Mouse (Mus musculus) megakaryocyte, embryonic 14.5 days (primary cell): Measurements from ENCODE around the gene Sf1. TPM values are rescaled to one million over a fixed set of nuclear protein-coding genes. Genes with fewer than 3 reads are reported as not detected.

Source experiments
- H3K27me3 ChIP-seq: replicated peaks from 2 replicates; pipeline ENCODE3; 2012; ENCODE audit warnings: inconsistent platforms
- H3K36me3 ChIP-seq: replicated peaks from 2 replicates; pipeline ENCODE3; 2012; ENCODE audit warnings: low read length, inconsistent platforms, mixed read lengths
- H3K4me1 ChIP-seq: 2 replicates; pipeline ENCODE4 v1.6.1; 2012; ENCODE audit warnings: inconsistent platforms
- H3K4me3 ChIP-seq: replicated peaks from 2 replicates; pipeline ENCODE3; 2012; ENCODE audit warnings: moderate library complexity, mild to moderate bottlenecking, inconsistent platforms
- H3K9me3 ChIP-seq: 2 replicates; pipeline ENCODE4 v1.6.1; 2012; ENCODE audit warnings: inconsistent platforms
- FLI1 ChIP-seq: IDR thresholded peaks from 2 replicates; pipeline ENCODE4 v1.6.1; 2012; ENCODE audit warnings: low read length, inconsistent platforms, mixed read lengths
- GATA1 ChIP-seq: IDR thresholded peaks from 3 replicates; pipeline ENCODE4 v1.6.1; 2012; ENCODE audit warnings: mixed read lengths, low read length, inconsistent platforms, borderline replicate concordance
- polyA plus RNA-seq: library from polyadenylated mRNA; stranded (reverse); fragments of >175 nt; gene quantifications from 2 replicates; pipeline ENCODE4 v1.2.3, GENCODE M21; 2012; ENCODE audit warnings: low replicate concordance; ENCODE audit not compliant: insufficient read depth

The Sf1 gene
- polyA plus RNA-seq, 1 experiment = 1,025 TPM

DNA sequence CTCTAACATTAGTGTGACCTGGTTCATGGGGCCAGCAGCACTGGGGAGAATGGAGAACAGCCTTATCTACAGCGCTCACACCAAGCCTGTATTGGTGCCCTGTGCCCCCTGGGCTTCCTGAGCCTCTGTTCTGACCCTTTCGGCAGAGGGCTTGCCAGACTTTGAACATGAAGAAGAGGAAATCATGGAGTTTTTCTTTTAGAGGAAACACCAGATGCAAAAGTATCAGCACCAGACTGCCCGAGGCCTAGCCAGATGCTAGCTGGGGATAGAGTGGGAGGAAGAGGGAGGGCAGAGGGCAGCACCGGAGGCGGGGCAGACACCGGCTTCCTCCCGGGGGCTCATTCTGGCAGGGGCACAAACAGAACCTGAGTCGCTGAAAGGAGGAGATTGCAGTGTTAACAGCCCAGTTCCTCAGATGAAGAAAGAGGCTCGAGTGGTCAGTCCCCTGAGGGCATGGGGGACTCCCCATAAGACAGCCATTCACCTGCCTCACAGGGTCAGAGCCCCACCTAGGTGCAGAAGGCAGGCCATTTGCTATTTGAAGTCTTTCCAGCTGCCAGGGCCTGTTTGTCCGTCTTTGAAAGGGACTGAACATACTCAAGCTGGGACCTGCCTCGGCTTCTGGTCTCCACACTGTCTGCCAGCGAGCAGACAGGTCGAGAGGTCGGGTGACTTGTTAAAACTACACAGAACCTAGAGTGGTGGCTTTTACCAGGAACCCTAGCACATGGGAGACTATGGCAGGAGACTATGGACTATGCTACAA is 14.1 kb upstream of the Sf1 start:
- H3K4me1 ChIP-seq = peaks cover 96% of the 10 kb centered on the region
- peak overlapping the region; percentile 84 for H3K4me3 ChIP-seq
- peaks cover 3% of the 10 kb centered on the region for H3K27me3 ChIP-seq
- peaks cover 68% of the 10 kb centered on the region for H3K36me3 ChIP-seq
- TF ChIP-seq FLI1 = no peak
- no peak for TF ChIP-seq GATA1
- H3K9me3 ChIP-seq = no peaks in the 10 kb centered on the region

DNA sequence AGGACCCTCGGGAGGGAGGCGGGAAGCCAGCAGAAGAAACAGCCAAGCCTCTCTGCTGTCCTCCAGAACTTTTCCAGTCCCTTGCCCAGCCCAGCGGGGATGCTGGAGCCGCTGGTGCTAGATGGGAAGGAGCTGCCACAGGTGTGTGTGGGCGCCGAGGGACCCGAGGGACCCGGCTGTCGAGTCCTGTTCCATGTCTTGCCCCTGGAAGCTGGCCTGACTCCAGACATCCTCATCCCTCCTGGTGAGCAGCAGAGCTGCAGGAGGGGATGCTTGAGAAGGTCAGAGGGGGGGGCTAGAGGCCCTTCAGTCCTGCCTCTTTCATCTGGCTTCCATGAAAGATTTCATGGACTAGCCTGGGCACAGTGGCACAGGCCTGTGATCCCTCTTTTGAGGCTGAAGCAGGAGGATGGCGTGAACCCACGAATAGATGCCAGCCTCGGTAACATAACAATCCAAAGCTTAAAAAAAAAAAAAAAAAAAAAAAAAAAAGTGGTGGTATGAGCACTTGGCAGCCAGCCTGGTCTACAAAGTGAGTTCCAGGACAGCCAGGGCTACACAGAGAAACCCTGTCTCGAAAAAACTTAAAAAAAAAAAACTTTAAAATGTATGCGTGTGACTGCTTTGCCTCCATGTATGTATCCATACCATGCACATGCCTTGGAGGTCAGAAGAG is 11.9 kb upstream of the Sf1 start:
- H3K27me3 ChIP-seq = peaks cover 2% of the 10 kb centered on the region
- H3K9me3 ChIP-seq = no peaks in the 10 kb centered on the region
- H3K36me3 ChIP-seq = peaks cover 60% of the 10 kb centered on the region
- H3K4me1 ChIP-seq = peaks cover 87% of the 10 kb centered on the region
- TF ChIP-seq FLI1 (no peak), GATA1 (no peak)
- H3K4me3 ChIP-seq = no peak overlapping the region

DNA sequence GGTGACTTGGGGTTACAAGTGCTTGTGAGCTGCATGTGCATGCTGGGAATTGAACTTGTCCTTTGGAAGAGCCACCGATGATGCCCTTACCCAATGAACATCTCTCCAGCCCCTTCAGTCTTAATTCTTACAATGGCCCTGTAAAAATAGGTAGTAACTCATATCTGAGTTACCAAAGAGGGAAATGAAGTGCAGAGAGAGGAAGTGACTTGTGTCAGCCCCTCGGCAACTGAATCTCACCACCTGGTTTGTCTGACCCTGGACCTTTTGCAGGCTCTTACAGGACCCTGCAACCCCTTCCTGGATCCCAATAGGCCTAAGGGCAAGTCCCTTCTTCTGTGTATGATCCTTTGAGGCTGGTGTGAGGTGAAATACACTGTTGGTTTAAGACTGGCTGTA is 11.4 kb upstream of the Sf1 start:
- no peaks in the 10 kb centered on the region for H3K27me3 ChIP-seq
- no peak overlapping the region for H3K4me3 ChIP-seq
- peaks cover 82% of the 10 kb centered on the region for H3K4me1 ChIP-seq
- H3K36me3 ChIP-seq = peaks cover 58% of the 10 kb centered on the region
- TF ChIP-seq FLI1 (no peak), GATA1 (no peak)
- H3K9me3 ChIP-seq = no peaks in the 10 kb centered on the region

DNA sequence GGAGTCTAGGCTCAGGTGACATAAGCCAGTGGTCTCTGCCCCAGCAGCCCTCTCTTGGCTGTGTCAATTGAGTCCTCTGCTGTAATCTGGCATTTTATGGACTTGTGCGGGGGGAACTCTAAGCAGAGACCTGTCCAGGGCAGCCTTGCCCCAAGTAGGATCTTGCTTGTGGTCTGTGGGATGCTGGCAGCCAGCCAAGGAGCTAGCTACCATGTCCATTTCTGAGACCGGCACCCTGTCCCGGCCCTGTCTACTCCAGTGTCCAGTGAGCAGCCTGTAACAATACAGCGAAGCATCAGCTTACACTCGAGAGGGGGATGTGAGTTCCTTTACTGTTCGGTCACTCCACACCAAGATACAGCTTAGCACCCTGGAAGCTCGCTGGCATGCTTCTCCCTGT is 9.5 kb upstream of the Sf1 start:
- H3K27me3 ChIP-seq = no peaks in the 10 kb centered on the region
- H3K36me3 ChIP-seq = peaks cover 62% of the 10 kb centered on the region
- H3K4me1 ChIP-seq = peaks cover 68% of the 10 kb centered on the region
- no peaks in the 10 kb centered on the region for H3K9me3 ChIP-seq
- H3K4me3 ChIP-seq = no peak overlapping the region
- TF ChIP-seq GATA1 = no peak
- TF ChIP-seq FLI1 = no peak

DNA sequence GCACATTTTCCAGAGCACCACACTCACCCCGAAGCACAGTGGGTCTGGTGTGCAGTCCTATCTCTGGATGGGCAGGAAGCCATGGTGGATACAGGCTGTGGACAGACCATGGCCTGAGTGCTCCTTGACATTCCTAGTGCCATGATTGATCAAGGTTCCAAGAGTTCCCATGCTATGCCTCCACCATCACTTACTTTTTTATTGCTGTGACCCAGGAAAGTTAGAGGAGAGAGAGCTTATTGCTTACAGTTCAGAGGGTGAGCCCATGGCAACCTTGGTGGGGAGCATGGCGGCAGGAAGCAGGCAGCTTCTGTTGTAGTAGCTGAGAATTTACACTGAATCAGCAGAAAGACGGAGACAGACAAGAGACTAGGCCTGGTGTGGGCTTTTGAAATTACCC is 2.2 kb upstream of the Sf1 start:
- Histone ChIP-seq H3K4me1 (peaks cover 53% of the 10 kb centered on the region), H3K36me3 (peaks cover 56% of the 10 kb centered on the region), H3K27me3 (no peaks in the 10 kb centered on the region), H3K4me3 (peak overlapping the region; percentile 21), H3K9me3 (no peaks in the 10 kb centered on the region)
- no peak for TF ChIP-seq GATA1
- no peak for TF ChIP-seq FLI1

DNA sequence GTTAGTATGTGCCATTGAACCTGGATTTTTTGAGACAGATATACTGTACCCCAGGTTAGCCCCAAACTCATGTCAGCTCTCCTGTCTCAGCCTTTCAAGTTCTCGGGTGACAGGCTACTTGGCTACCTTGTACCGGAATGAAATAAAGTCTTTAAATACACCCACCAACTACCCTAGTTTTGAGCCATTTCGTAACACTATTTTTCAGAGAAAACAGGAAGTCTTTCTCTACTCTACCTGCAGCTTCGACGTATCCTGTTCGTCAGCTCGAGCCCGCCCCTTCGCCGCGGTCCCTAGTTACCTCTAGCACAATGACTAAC is 439 bp upstream of the Sf1 start:
- Histone ChIP-seq H3K36me3 (peaks cover 66% of the 10 kb centered on the region), H3K4me3 (peak overlapping the region; percentile 97), H3K4me1 (peaks cover 68% of the 10 kb centered on the region), H3K9me3 (no peaks in the 10 kb centered on the region), H3K27me3 (no peaks in the 10 kb centered on the region)
- no peak for TF ChIP-seq GATA1
- no peak for TF ChIP-seq FLI1

DNA sequence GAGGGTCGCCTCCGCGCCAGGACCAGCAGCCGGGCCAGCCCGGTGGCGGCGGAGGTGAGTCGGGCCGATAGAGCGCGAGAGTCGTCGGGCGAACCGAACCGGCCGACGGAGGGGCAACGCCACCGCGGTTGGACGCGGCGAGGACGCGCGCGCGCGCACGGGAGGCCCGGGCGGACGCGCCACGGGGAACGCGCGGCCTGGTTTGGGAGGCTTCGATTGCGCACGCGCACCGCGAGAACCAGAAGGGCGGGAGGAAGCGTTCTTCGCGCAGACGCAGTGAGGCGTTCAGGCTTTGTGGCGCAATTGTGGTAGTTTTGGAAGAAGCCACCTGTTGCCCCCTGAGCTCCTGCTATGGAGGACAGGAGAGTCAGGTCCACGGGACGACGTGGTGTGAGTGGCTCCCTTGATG is 831 bp downstream of the Sf1 start:
- no peaks in the 10 kb centered on the region for H3K27me3 ChIP-seq
- peaks cover 73% of the 10 kb centered on the region for H3K36me3 ChIP-seq
- H3K9me3 ChIP-seq = no peaks in the 10 kb centered on the region
- TF ChIP-seq GATA1 (no peak), FLI1 (no peak)
- peaks cover 69% of the 10 kb centered on the region for H3K4me1 ChIP-seq
- H3K4me3 ChIP-seq = peak overlapping the region; percentile 97

DNA sequence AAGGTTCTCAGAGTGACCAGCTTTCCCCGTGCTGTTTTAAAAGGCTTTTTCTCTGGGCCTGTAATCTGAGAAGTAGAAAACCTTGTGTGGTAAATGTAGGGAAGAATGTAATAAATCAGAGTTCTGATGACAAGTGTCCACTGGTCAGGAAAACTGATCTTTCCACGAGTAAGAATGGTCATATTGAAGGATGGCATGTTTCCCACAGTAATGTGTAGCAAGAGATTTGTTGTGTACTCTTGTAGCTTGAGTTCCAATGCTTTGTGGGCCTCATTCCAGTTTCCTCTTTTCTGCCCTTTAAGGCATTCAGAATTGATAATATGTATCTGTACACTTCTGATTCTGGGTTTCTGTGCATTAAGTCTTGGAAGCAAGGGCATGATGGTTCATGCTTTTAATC is 1.4 kb downstream of the Sf1 start:
- Histone ChIP-seq H3K4me3 (peak overlapping the region; percentile 97), H3K36me3 (peaks cover 73% of the 10 kb centered on the region), H3K27me3 (no peaks in the 10 kb centered on the region), H3K4me1 (peaks cover 67% of the 10 kb centered on the region), H3K9me3 (no peaks in the 10 kb centered on the region)
- no peak for TF ChIP-seq GATA1

DNA sequence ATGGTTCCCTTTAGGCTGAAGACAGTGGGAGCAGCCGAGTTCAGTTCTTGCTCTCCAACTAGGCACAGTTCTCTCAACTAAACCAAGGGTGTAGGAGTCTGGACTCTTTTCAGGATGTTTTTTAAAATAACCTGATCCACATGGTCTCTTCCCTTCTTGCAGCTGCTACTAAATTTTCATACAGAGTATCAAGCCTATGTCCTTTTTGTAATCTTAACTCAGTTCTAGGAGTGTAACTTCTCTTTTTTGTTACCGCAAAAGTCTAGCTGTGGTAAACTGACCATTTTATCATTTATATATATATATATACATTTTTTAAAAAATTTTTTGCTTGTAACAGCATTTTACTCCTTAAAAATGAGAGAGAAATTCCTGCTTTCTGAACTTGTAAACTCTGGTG is 6.7 kb downstream of the Sf1 start:
- H3K36me3 ChIP-seq = peaks cover 100% of the 10 kb centered on the region
- no peak overlapping the region for H3K4me3 ChIP-seq
- TF ChIP-seq GATA1 (no peak), FLI1 (no peak)
- no peaks in the 10 kb centered on the region for H3K9me3 ChIP-seq
- H3K4me1 ChIP-seq = peaks cover 55% of the 10 kb centered on the region
- no peaks in the 10 kb centered on the region for H3K27me3 ChIP-seq

DNA sequence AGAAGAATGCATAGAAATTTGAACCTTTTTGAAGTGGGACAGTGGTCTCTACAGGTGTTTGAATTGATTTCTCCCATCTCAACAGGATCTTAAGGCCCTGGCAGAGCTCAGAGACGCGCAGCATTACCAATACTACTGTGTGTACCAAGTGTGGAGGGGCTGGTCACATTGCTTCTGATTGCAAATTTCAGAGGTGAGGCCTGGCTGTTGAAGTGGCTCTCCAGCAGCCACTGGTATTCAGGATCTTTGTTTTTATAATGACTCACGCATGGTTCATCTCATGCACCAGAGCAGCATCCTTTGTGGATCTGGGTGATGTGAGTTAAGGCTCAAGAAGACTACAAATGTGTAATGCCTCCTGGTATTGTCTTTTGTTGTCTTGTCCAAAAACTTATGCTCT is 8.9 kb downstream of the Sf1 start:
- Histone ChIP-seq H3K36me3 (peaks cover 100% of the 10 kb centered on the region), H3K4me3 (no peak overlapping the region), H3K4me1 (peaks cover 44% of the 10 kb centered on the region), H3K27me3 (no peaks in the 10 kb centered on the region), H3K9me3 (no peaks in the 10 kb centered on the region)
- TF ChIP-seq FLI1 = no peak
- no peak for TF ChIP-seq GATA1
